Mouse (Mus musculus) frontal cortex, adult (tissue): ENCODE data around the gene Zmym2.
A peak's percentile ranks its signal among the peaks of the same experiment; 100 is the strongest.

Experiments
- ATAC-seq: cut with Nextera tagmentation; 2 replicates; pipeline ENCODE4 v1.9.2; 2017; ENCODE audit warnings: mild to moderate bottlenecking, moderate library complexity, mixed read lengths; ENCODE audit not compliant: low TSS enrichment

Zmym2 gene

DNA sequence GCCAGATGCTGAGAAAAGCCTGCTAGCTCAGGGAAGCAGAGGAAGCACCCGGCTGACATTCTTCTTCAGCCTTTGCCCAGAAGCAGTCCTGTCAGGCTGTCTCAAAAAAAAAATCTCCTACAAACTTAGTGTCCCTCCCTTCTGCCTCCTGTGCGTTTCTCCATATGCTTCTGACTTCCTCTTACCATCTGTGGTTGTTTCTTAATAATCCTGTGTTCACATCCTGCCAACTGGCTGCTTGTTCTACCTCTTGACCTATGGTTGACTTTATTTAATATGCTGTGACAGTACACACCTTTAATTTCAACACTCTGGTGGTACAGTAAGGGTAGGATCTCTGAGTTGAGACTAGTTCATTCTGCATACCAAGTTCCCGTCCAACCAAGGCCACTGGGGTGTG is 32.1 kb downstream of the Zmym2 start:
- no peak for ATAC-seq

GRCm38 (mm10) chr14:56935481-56935880 is 49.0 kb downstream of the Zmym2 start:
- ATAC-seq = no peak

GRCm38 (mm10) chr14:56939903-56940302 is 53.5 kb downstream of the Zmym2 start:
- ATAC-seq = no peak

GRCm38 (mm10) chr14:56952928-56953327 is 66.5 kb downstream of the Zmym2 start:
- ATAC-seq = no peak

- no peak for ATAC-seq
These were observed 67.9 kb downstream of the Zmym2 start for GRCm38 (mm10) chr14:56954393-56954792.

DNA sequence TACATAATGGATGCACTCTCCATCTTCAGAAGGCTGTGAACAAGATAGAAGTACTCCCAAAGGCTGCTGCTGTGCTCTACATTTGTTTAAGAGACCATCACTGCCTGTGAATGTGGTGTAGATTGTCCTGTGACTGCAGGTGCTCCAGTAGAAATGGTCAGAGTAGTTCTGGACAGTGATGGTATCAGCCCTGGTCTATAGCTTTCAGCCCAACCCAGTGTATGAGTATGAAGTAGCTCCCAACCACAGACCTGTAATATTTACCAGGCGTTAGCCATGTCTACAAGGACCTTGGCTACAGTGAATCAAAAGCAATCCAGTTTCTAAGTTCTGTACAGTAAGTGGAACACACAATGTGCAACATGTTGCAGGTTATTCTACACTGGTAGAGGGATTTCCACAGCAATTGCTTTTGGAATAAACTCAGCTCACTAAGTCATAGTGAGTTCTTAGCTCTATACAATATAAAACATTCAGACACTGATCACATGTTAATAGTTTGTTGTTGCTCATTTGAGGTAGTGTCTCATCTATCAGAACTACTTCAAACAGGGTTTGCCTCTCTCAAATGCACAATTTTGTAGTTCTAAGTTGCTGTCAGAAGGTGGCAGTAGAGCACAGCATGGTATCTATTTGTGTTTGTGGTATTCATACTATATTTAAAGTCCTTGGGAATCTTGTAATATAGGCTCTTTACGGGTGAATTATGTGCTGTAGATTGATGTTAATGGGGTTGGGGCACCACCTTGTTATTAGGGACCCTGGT is 77.7 kb downstream of the Zmym2 start:
- peak; percentile 69 for ATAC-seq

DNA sequence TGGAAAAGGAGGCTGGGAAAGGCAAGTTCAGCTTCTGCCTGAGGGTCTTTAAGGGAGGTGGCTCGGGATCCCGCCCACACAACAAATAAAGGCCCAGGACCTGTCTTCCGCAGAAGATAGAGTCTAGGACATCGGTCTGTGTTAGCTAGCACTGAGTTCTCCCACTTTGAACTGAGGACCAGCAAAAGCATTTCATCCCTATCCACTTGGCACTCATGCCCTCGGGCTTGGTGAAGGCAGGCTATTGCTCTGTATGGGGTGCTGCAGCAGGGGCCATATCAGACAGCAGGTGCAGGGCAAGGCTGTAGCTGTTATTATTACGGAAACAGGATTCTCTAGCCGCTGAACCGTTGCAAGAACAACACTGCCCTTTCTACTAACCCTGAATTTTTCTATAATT is 83.2 kb downstream of the Zmym2 start:
- no peak for ATAC-seq

GRCm38 (mm10) chr14:56970160-56970559 is 83.7 kb downstream of the Zmym2 start:
- ATAC-seq = no peak

DNA sequence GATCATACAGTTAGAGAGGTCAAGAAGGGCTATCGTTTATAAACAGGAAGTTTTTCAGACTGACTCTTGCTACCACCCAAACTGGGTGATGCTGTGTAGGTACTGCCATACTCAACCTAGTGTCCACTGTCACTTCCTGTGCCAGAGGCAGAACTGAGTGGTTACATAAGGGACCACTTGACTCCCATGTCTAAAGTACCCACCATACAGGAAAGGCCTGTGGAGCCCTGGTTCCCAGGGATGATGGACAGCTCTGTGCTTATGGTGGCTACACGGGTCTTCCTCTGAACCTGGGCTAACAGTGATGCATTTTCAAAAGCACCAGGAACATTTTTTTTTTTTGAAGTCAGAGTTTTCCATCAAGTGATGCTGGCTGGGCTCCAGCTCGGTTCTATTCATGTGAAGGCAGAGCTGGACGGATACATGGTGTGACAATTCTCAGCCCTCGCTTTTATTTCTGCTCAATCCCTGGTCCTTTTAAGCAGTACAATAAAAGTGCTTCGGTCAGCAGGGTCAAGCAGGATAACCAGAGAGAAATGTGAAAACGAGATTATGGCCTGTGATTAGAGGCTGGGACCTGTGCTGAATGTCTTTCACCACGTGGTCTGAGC is 91.7 kb downstream of the Zmym2 start:
- ATAC-seq = no peak

DNA sequence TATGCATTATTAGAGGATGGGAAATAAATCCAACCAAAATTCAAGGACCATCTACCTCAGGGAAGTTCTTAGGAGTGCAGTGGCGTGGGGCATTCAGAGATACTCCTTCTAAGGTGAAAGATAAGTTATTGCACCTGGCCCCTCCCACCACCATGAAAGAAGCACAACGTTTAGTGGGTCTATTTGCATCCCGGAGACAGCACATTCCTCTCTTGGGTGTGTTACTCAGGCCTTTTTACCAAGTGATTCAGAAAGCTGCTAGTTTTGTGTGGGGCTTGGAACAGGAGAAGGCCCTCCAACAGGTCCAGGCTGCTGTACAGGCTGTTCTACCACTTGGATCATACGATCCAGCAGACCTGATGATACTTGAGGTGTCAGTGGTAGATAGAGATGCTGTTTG is 102.2 kb downstream of the Zmym2 start:
- no peak for ATAC-seq
